Mouse (Mus musculus) liver, postnatal 0 days (tissue): ENCODE measurements at regions not wholly inside any gene's neighbourhood (a gene's known extent, or its start where the extent isn't known, plus 50 kb on each side); places are given as distances from the start of the nearest gene placed in this dataset.

Experiments
- ATAC-seq: fragments of 200-750 bp; cut with Nextera tagmentation; 2 replicates; pipeline ENCODE4 v1.8.0; 2017; ENCODE audit warnings: mild to moderate bottlenecking, moderate library complexity
- DNase-seq: peaks from one replicate; pipeline ENCODE4 v3.0.0-alpha.2; 2016
- H3K27ac ChIP-seq: fragments of 300-500 bp; sonication (generic); 2 replicates; pipeline ENCODE4 v1.5.1; 2014; ENCODE audit warnings: antibody characterized with exemption, moderate library complexity, mild to moderate bottlenecking, low read depth
- H3K27me3 ChIP-seq: fragments of 300-500 bp; sonication (generic); 2 replicates; pipeline ENCODE4 v1.6.1; 2014; ENCODE audit warnings: low read length, control low read depth, mixed read lengths; ENCODE audit not compliant: insufficient read depth
- H3K36me3 ChIP-seq: fragments of 300-500 bp; sonication (generic); replicated peaks from 2 replicates; pipeline ENCODE4 v1.6.1; 2014; ENCODE audit warnings: mild to moderate bottlenecking, control low read depth, low read length, moderate library complexity, mixed read lengths; ENCODE audit not compliant: insufficient read depth
- H3K4me1 ChIP-seq: fragments of 300-500 bp; sonication (generic); 2 replicates; pipeline ENCODE4 v1.6.1; 2014; ENCODE audit warnings: antibody characterized with exemption, mild to moderate bottlenecking, control low read depth; ENCODE audit not compliant: insufficient read depth
- H3K4me2 ChIP-seq: fragments of 300-500 bp; sonication (generic); 2 replicates; pipeline ENCODE4 v1.6.1; 2014; ENCODE audit warnings: low read depth, mild to moderate bottlenecking, low read length, moderate library complexity, mixed read lengths
- H3K4me3 ChIP-seq: fragments of 300-500 bp; sonication (generic); 2 replicates; pipeline ENCODE4 v1.5.1; 2014; ENCODE audit warnings: low read depth, low read length
- H3K9ac ChIP-seq: fragments of 300-500 bp; sonication (generic); replicated peaks from 2 replicates; pipeline ENCODE4 v1.6.1; 2014; ENCODE audit warnings: mild to moderate bottlenecking, moderate library complexity
- H3K9me3 ChIP-seq: fragments of 300-500 bp; sonication (generic); 2 replicates; pipeline ENCODE4 v1.6.1; 2016; ENCODE audit warnings: mild to moderate bottlenecking, control low read depth, low read length, mixed read lengths
- CTCF ChIP-seq: sonication (generic); IDR thresholded peaks from 2 replicates; pipeline ENCODE4 v1.5.1; 2016; ENCODE audit warnings: antibody characterized with exemption, low read depth
- EP300 ChIP-seq: IDR thresholded peaks from 2 replicates; pipeline ENCODE4 v1.6.1; 2016; ENCODE audit warnings: antibody characterized with exemption, low read depth, mild to moderate bottlenecking
- WGBS: fragments of 180-500 bp; shearing (Covaris S2); extraction: QIAGEN DNeasy Blood & Tissue Kit; methylation state at CpG from one replicate; pipeline ENCODE4 v1.1.7; 2014; ENCODE audit not compliant: insufficient replicate concordance; 5-methylcytosine and 5-hydroxymethylcytosine counted together

- no peak overlapping the region for H3K4me2 ChIP-seq
- DNase-seq (no peak), ATAC-seq (no peak)
- no peak overlapping the region for H3K4me3 ChIP-seq
- TF ChIP-seq EP300 (no peak), CTCF (no peak)
- WGBS, result 9% methylated on average over 11 of the region's 11 CpGs
- H3K4me1 ChIP-seq, result no peaks in the 10 kb centered on the region
- H3K9ac ChIP-seq, result no peak overlapping the region
- peaks cover 83% of the 10 kb centered on the region for H3K27me3 ChIP-seq
- no peaks in the 10 kb centered on the region for H3K9me3 ChIP-seq
- H3K27ac ChIP-seq, result no peak overlapping the region
- H3K36me3 ChIP-seq, result no peaks in the 10 kb centered on the region
These were observed 251.3 kb upstream of the Nfe2l3 start for GRCm38 (mm10) chr6:51180881-51181875.

GRCm38 (mm10) chr6:51181905-51182304, 250.6 kb upstream of the Nfe2l3 start:
- DNase-seq, result no peak
- no peak overlapping the region for H3K9ac ChIP-seq
- no peaks in the 10 kb centered on the region for H3K9me3 ChIP-seq
- WGBS, result 23% methylated on average over 10 of the region's 10 CpGs
- no peak for TF ChIP-seq CTCF
- no peak for TF ChIP-seq EP300
- no peaks in the 10 kb centered on the region for H3K4me1 ChIP-seq
- ATAC-seq, result no peak
- no peak overlapping the region for H3K4me3 ChIP-seq
- no peak overlapping the region for H3K27ac ChIP-seq
- peaks cover 82% of the 10 kb centered on the region for H3K27me3 ChIP-seq
- H3K36me3 ChIP-seq, result no peaks in the 10 kb centered on the region
- no peak overlapping the region for H3K4me2 ChIP-seq

- H3K27ac ChIP-seq, result no peak overlapping the region
- no peak overlapping the region for H3K4me3 ChIP-seq
- no peak for DNase-seq
- peaks cover 83% of the 10 kb centered on the region for H3K27me3 ChIP-seq
- no peak for ATAC-seq
- H3K9me3 ChIP-seq, result no peaks in the 10 kb centered on the region
- H3K4me2 ChIP-seq, result no peak overlapping the region
- TF ChIP-seq EP300, result no peak
- no peak for TF ChIP-seq CTCF
- WGBS, result 11% methylated on average over 5 of the region's 5 CpGs
- H3K36me3 ChIP-seq, result no peaks in the 10 kb centered on the region
- H3K9ac ChIP-seq, result no peak overlapping the region
- no peaks in the 10 kb centered on the region for H3K4me1 ChIP-seq
These were observed 249.6 kb upstream of the Nfe2l3 start for GRCm38 (mm10) chr6:51182771-51183284.

GRCm38 (mm10) chr6:51183576-51184420, 248.7 kb upstream of the Nfe2l3 start:
- no peaks in the 10 kb centered on the region for H3K9me3 ChIP-seq
- peaks cover 93% of the 10 kb centered on the region for H3K27me3 ChIP-seq
- H3K4me3 ChIP-seq, result no peak overlapping the region
- WGBS, result 3% methylated on average over 21 of the region's 21 CpGs
- no peaks in the 10 kb centered on the region for H3K36me3 ChIP-seq
- no peaks in the 10 kb centered on the region for H3K4me1 ChIP-seq
- ATAC-seq (no peak), DNase-seq (no peak)
- no peak overlapping the region for H3K9ac ChIP-seq
- TF ChIP-seq CTCF (no peak), EP300 (no peak)
- H3K27ac ChIP-seq, result no peak overlapping the region
- no peak overlapping the region for H3K4me2 ChIP-seq

- TF ChIP-seq EP300 (no peak), CTCF (no peak)
- no peak for DNase-seq
- Histone ChIP-seq H3K9me3 (no peaks in the 10 kb centered on the region), H3K4me3 (no peak overlapping the region), H3K4me2 (no peak overlapping the region), H3K4me1 (no peaks in the 10 kb centered on the region), H3K36me3 (no peaks in the 10 kb centered on the region), H3K27ac (no peak overlapping the region), H3K27me3 (peaks cover 93% of the 10 kb centered on the region), H3K9ac (no peak overlapping the region)
- 4% methylated on average over 3 of the region's 3 CpGs for WGBS
- ATAC-seq, result no peak
These were observed 248.0 kb upstream of the Nfe2l3 start for GRCm38 (mm10) chr6:51184500-51184899.

GRCm38 (mm10) chr6:51185201-51185600, 247.3 kb upstream of the Nfe2l3 start:
- no peak overlapping the region for H3K27ac ChIP-seq
- TF ChIP-seq EP300 (no peak), CTCF (no peak)
- DNase-seq, result no peak
- no peak overlapping the region for H3K4me3 ChIP-seq
- H3K27me3 ChIP-seq, result peaks cover 93% of the 10 kb centered on the region
- no peak overlapping the region for H3K9ac ChIP-seq
- H3K4me2 ChIP-seq, result no peak overlapping the region
- no peak for ATAC-seq
- H3K4me1 ChIP-seq, result no peaks in the 10 kb centered on the region
- no peaks in the 10 kb centered on the region for H3K36me3 ChIP-seq
- WGBS, result 27% methylated on average over 6 of the region's 6 CpGs
- H3K9me3 ChIP-seq, result no peaks in the 10 kb centered on the region
